Mouse (Mus musculus) layer of hippocampus, adult 11-12 months (tissue): ENCODE results near the gene Cep170.
"Not testable (repeated sequence)": the region's sequence is repeated elsewhere in the genome, so short reads cannot be mapped to it uniquely, and the experiment has no call there.

Source experiments
- DNase-seq: peaks from one replicate; pipeline ENCODE4 v3.0.0; 2022; ENCODE audit warnings: low spot score

The Cep170 gene

GRCm38 (mm10) chr1:176814036-176814420 is at the start of gene Cep170:
Gene Cep170, minus strand, starts transcription at chr1:176814067.
- DNase-seq: peak; percentile 97

- peak; percentile 83 for DNase-seq
These were observed 48.2 kb upstream of the Cep170 start for GRCm38 (mm10) chr1:176861981-176862644.

- DNase-seq: no peak
These were observed 39.1 kb upstream of the Cep170 start for GRCm38 (mm10) chr1:176852813-176853590.

- no peak for DNase-seq
These were observed 37.5 kb upstream of the Cep170 start for GRCm38 (mm10) chr1:176851401-176851800.

GRCm38 (mm10) chr1:176849377-176849776 is 35.5 kb upstream of the Cep170 start:
- DNase-seq: no peak

GRCm38 (mm10) chr1:176848613-176849290 is 34.9 kb upstream of the Cep170 start:
- DNase-seq: no peak

- no peak for DNase-seq
These were observed 33.4 kb upstream of the Cep170 start for GRCm38 (mm10) chr1:176847118-176847859.

GRCm38 (mm10) chr1:176845082-176845977 is 31.5 kb upstream of the Cep170 start:
- no peak for DNase-seq

GRCm38 (mm10) chr1:176836562-176836961 is 22.7 kb upstream of the Cep170 start:
- not testable (repeated sequence) for DNase-seq

- DNase-seq: no peak
These were observed 21.8 kb upstream of the Cep170 start for GRCm38 (mm10) chr1:176835501-176836294.

- no peak for DNase-seq
These were observed 21.0 kb upstream of the Cep170 start for GRCm38 (mm10) chr1:176834880-176835279.

GRCm38 (mm10) chr1:176833948-176834347 is 20.1 kb upstream of the Cep170 start:
- no peak for DNase-seq

GRCm38 (mm10) chr1:176833257-176833656 is 19.4 kb upstream of the Cep170 start:
- no peak for DNase-seq

GRCm38 (mm10) chr1:176832607-176833006 is 18.7 kb upstream of the Cep170 start:
- no peak for DNase-seq

- no peak for DNase-seq
These were observed 18.2 kb upstream of the Cep170 start for GRCm38 (mm10) chr1:176832071-176832470.

GRCm38 (mm10) chr1:176828666-176829065 is 14.8 kb upstream of the Cep170 start:
- no peak for DNase-seq

GRCm38 (mm10) chr1:176827945-176828485 is 14.1 kb upstream of the Cep170 start:
- no peak for DNase-seq

GRCm38 (mm10) chr1:176827365-176827764 is 13.5 kb upstream of the Cep170 start:
- DNase-seq: no peak

- no peak for DNase-seq
These were observed 13.1 kb upstream of the Cep170 start for GRCm38 (mm10) chr1:176826931-176827330.

GRCm38 (mm10) chr1:176826186-176826585 is 12.3 kb upstream of the Cep170 start:
- no peak for DNase-seq
